Comparison of ENCODE assay signal across 22 mouse cellular contexts in the genomic region with DNA sequence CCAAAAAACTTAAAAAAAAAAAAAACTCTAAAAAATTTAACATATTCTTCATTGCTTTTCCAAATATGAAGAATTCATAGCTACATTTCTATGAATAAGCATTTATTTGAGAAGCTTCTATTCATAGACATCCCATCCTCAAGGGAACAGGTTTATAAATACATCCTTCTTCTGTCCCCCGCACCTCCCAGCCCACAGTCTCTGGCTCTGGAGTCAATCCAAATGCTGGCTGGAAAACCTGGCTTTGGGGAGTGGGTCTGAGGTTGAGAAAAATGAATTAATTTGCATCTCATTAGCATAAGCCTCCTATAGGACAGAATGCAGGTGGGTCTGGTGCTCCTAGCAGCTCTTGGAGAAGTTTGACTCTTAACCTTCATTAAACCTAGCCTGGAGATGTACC. TPM values are rescaled to one million over a fixed set of nuclear protein-coding genes. Genes with fewer than 3 reads are reported as not detected.
DNase-seq lines count a peak whose midpoint lies in the region; ATAC-seq lines count a peak whose summit lies in the region.
"Had no signal": no experiment of that assay in that cellular context is flagged by ENCODE, and none has a peak within 500 bp of the region (broad histone marks: within the 10 kb centered on the region; RNA-seq: fewer than 3 reads in every experiment).

No protein-coding gene starts in this region.

- 0 out of 2 replicates have a peak, but pooled peaks cover 4% of the 10 kb centered on the region for H3K9me3 ChIP-seq in heart, embryonic 16.5 days (replicated peaks; ENCODE audit: control insufficient read depth, low read length)
- no peaks in the 10 kb centered on the region for H3K9me3 ChIP-seq in midbrain, embryonic 11.5 days (ENCODE audit: control insufficient read depth, low read length)
- no peaks in the 10 kb centered on the region; the same call in 1 of the 2 replicates for H3K9me3 ChIP-seq in midbrain, embryonic 10.5 days (replicated peaks)
- H3K9me3 ChIP-seq: forebrain, embryonic 13.5 days; liver, embryonic 12.5 days; neural tube, embryonic 15.5 days had no signal

- no peak for DNase-seq in heart, postnatal 25 days (ENCODE audit: low spot score)
- DNase-seq in midbrain, embryonic 11.5 days (ENCODE audit: low spot score, missing footprints), result peak; percentile 65
- DNase-seq in midbrain, embryonic 10.5 days (ENCODE audit: low spot score), result no peak
- peak; percentile 83 for DNase-seq in brain, adult 2 months (ENCODE audit: low read depth, low spot score)
- peak; percentile 48 for DNase-seq in right cerebral cortex, postnatal 14 days
- no peak for DNase-seq in heart, adult 9 months (ENCODE audit: low spot score in 2 of 2)
- DNase-seq: adrenal gland, postnatal 36 days; B cell, adult 2 months; cerebellum, adult 2 months; gastrocnemius, postnatal 36 days; heart, postnatal 14 days; kidney, adult 11 months; lung, embryonic 14.5 days; lung, postnatal 4 days had no signal

- peaks cover 71% of the 10 kb centered on the region for H3K36me3 ChIP-seq in heart, embryonic 16.5 days (ENCODE audit: control insufficient read depth, insufficient read depth)
- H3K36me3 ChIP-seq in midbrain, embryonic 11.5 days (ENCODE audit: control insufficient read depth, insufficient read depth, low read length), result no peaks in the 10 kb centered on the region
- no peaks in the 10 kb centered on the region for H3K36me3 ChIP-seq in midbrain, embryonic 10.5 days

- peaks cover 11% of the 10 kb centered on the region; the same call in 1 of the 2 replicates for H3K4me1 ChIP-seq in heart, embryonic 16.5 days (ENCODE audit: control insufficient read depth, insufficient read depth, low read length)
- H3K4me1 ChIP-seq in midbrain, embryonic 11.5 days (ENCODE audit: control insufficient read depth, insufficient read depth, low read length), result no peaks in the 10 kb centered on the region
- no peaks in the 10 kb centered on the region; the same call in 1 of the 2 replicates for H3K4me1 ChIP-seq in midbrain, embryonic 10.5 days
- H3K4me1 ChIP-seq: forebrain, embryonic 13.5 days; neural tube, embryonic 15.5 days had no signal

- no peak overlapping the region for H3K4me2 ChIP-seq in heart, embryonic 16.5 days (ENCODE audit: low read depth, low read length)
- no peak overlapping the region for H3K4me2 ChIP-seq in midbrain, embryonic 11.5 days
- H3K4me2 ChIP-seq: forebrain, embryonic 13.5 days; heart, embryonic 11.5 days; liver, embryonic 12.5 days; lung, embryonic 14.5 days; neural tube, embryonic 15.5 days had no signal

- H3K4me3 ChIP-seq in heart, embryonic 16.5 days (ENCODE audit: low read length), result no peak overlapping the region
- H3K4me3 ChIP-seq in midbrain, embryonic 11.5 days (ENCODE audit: low read depth, low read length), result no peak overlapping the region
- H3K4me3 ChIP-seq in midbrain, embryonic 10.5 days, result no peak overlapping the region
- H3K4me3 ChIP-seq: forebrain, embryonic 13.5 days; liver, embryonic 12.5 days; myocyte; neural tube, embryonic 15.5 days had no signal

- no peak for ATAC-seq in heart, embryonic 16.5 days (replicated peaks; ENCODE audit: extremely low read depth, insufficient read depth, low FRiP score)
- no peak for ATAC-seq in midbrain, embryonic 11.5 days (ENCODE audit: low FRiP score)
- ATAC-seq: forebrain, embryonic 13.5 days; hindbrain, embryonic 16.5 days; liver, embryonic 12.5 days had no signal

- 19% methylated on average over 1 of the region's 1 CpGs for WGBS in heart, embryonic 16.5 days
- 91% methylated on average over 1 of the region's 1 CpGs for WGBS in midbrain, embryonic 11.5 days
- 85% methylated on average over 1 of the region's 1 CpGs for WGBS in midbrain, embryonic 10.5 days

- intact Hi-C loops in heart, postnatal 25 days (cut with DNase I), result no loop called here

- no peak overlapping the region for H3K9ac ChIP-seq in heart, embryonic 16.5 days (ENCODE audit: low read length)
- H3K9ac ChIP-seq in midbrain, embryonic 11.5 days (ENCODE audit: low read length), result no peak overlapping the region
- H3K9ac ChIP-seq: forebrain, embryonic 13.5 days; liver, embryonic 12.5 days; lung, embryonic 14.5 days; neural tube, embryonic 15.5 days had no signal

- H3K27me3 ChIP-seq in heart, embryonic 16.5 days (ENCODE audit: control insufficient read depth, insufficient read depth, low read length), result no peaks in the 10 kb centered on the region
- no peaks in the 10 kb centered on the region for H3K27me3 ChIP-seq in midbrain, embryonic 11.5 days (ENCODE audit: control insufficient read depth, insufficient read depth, low read length)
- H3K27me3 ChIP-seq in midbrain, embryonic 10.5 days (ENCODE audit: low read depth, poor library complexity, severe bottlenecking), result no peaks in the 10 kb centered on the region
- H3K27me3 ChIP-seq: forebrain, embryonic 13.5 days; liver, embryonic 12.5 days; neural tube, embryonic 15.5 days had no signal

- H3K27ac ChIP-seq in heart, embryonic 16.5 days (ENCODE audit: low read length), result peak overlapping the region; percentile 10; the same call in 1 of the 2 replicates
- no peak overlapping the region for H3K27ac ChIP-seq in midbrain, embryonic 11.5 days (ENCODE audit: low read depth, low read length)
- no peak overlapping the region for H3K27ac ChIP-seq in midbrain, embryonic 10.5 days (replicated peaks)
- H3K27ac ChIP-seq: forebrain, embryonic 13.5 days; liver, embryonic 12.5 days; neural tube, embryonic 15.5 days had no signal

RNA-seq across cellular contexts. Expression of a gene that starts 16.5 kb away (rescaled TPM):
- 36.3 and 43.4 TPM in 2 replicates for polyA plus RNA-seq in heart, embryonic 16.5 days (2015; fragmentation: Nextera tagmentation; extraction: Ambion mirVana)
- 1 to 10 TPM; 1.8 to 1.9 TPM for total RNA-seq in heart, postnatal 25 days (2021)
- 3.9 and 5.2 TPM in 2 replicates for polyA plus RNA-seq in midbrain, embryonic 11.5 days (2014; fragmentation: Nextera tagmentation; extraction: Ambion mirVana)
- 4.3 and 5.1 TPM in 2 replicates for polyA plus RNA-seq in midbrain, embryonic 10.5 days (2016; fragmentation: Nextera tagmentation; extraction: Ambion mirVana)

RNA-seq across cellular contexts. Expression of a gene that starts 18.0 kb away (rescaled TPM):
- polyA plus RNA-seq in heart, embryonic 16.5 days (2015; fragmentation: Nextera tagmentation; extraction: Ambion mirVana), result 105 and 108 TPM in 2 replicates
- total RNA-seq in heart, postnatal 25 days (2021), result 100 to 1,000 TPM in 1 of 2 experiments, 10 to 100 TPM in 1; 97.5 to 102 TPM
- 101 and 108 TPM in 2 replicates for polyA plus RNA-seq in midbrain, embryonic 11.5 days (2014; fragmentation: Nextera tagmentation; extraction: Ambion mirVana)
- polyA plus RNA-seq in midbrain, embryonic 10.5 days (2016; fragmentation: Nextera tagmentation; extraction: Ambion mirVana), result 135 and 142 TPM in 2 replicates

RNA-seq across cellular contexts. Expression of a gene that starts 28.1 kb away (rescaled TPM):
- polyA plus RNA-seq in heart, embryonic 16.5 days (2015; fragmentation: Nextera tagmentation; extraction: Ambion mirVana), result 0.17 and 0.22 TPM in 2 replicates
- under 1 TPM; 0.14 to 0.16 TPM for total RNA-seq in heart, postnatal 25 days (2021)
- 0.10 and 0.22 TPM in 2 replicates for polyA plus RNA-seq in midbrain, embryonic 11.5 days (2014; fragmentation: Nextera tagmentation; extraction: Ambion mirVana)
- 0.02 and 0.06 TPM in 2 replicates for polyA plus RNA-seq in midbrain, embryonic 10.5 days (2016; fragmentation: Nextera tagmentation; extraction: Ambion mirVana)
- total RNA-seq: common myeloid progenitor, adult 5-6 weeks had no signal
- polyA plus RNA-seq: myocyte had no signal

RNA-seq across cellular contexts. Expression of a gene that starts 53.2 kb away (rescaled TPM):
- 45.1 and 47.4 TPM in 2 replicates for polyA plus RNA-seq in heart, embryonic 16.5 days (2015; fragmentation: Nextera tagmentation; extraction: Ambion mirVana)
- total RNA-seq in heart, postnatal 25 days (2021), result 1 to 10 TPM; 5.2 to 6.5 TPM
- 13.2 and 14.7 TPM in 2 replicates for polyA plus RNA-seq in midbrain, embryonic 11.5 days (2014; fragmentation: Nextera tagmentation; extraction: Ambion mirVana)
- 8.7 and 9.0 TPM in 2 replicates for polyA plus RNA-seq in midbrain, embryonic 10.5 days (2016; fragmentation: Nextera tagmentation; extraction: Ambion mirVana)

Comparison
In these comparisons a context has a peak if more than half of its experiments do, and no peak if none do; other contexts are left out.
1. DNase-seq: peak in midbrain, embryonic 11.5 days (single experiment), brain, adult 2 months (single experiment) and right cerebral cortex, postnatal 14 days (single experiment); none in heart, postnatal 25 days (single experiment), midbrain, embryonic 10.5 days (single experiment) and heart, adult 9 months (0 of 2).